Mouse (Mus musculus) kidney, postnatal 25 days (tissue): ENCODE results near the gene Dynlrb1.

ENCODE experiments used
- DNase-seq, 2 experiments: peaks; one replicate each; pipeline ENCODE4 v3.0.0; 2021; ENCODE audit warnings: mixed read lengths in 2 of 2

The Dynlrb1 gene

GRCm38 (mm10) chr2:155283793-155284192 is 47.5 kb downstream of the Dynlrb1 start:
- no peak for DNase-seq

GRCm38 (mm10) chr2:155284647-155285046 is 48.3 kb downstream of the Dynlrb1 start:
- no peak for DNase-seq

GRCm38 (mm10) chr2:155285744-155286143 is 49.4 kb downstream of the Dynlrb1 start:
- no peak for DNase-seq

GRCm38 (mm10) chr2:155287456-155288250 is 51.3 kb downstream of the Dynlrb1 start:
- no peak for DNase-seq

- no peak for DNase-seq
These were observed 53.7 kb downstream of the Dynlrb1 start for GRCm38 (mm10) chr2:155290066-155290465.

GRCm38 (mm10) chr2:155293382-155293781 is 57.0 kb downstream of the Dynlrb1 start:
- no peak for DNase-seq

GRCm38 (mm10) chr2:155293946-155294345 is 57.6 kb downstream of the Dynlrb1 start:
- DNase-seq, result no peak

- DNase-seq, result no peak
These were observed 59.1 kb downstream of the Dynlrb1 start for GRCm38 (mm10) chr2:155295453-155295852.

GRCm38 (mm10) chr2:155299563-155299962 is 63.2 kb downstream of the Dynlrb1 start:
- DNase-seq, result no peak
